Mouse (Mus musculus) left cerebral cortex, adult 8-10 months (tissue): ENCODE data around the gene Zcchc2. TPM values are rescaled to one million over a fixed set of nuclear protein-coding genes. Genes with fewer than 3 reads are reported as not detected.

ENCODE experiments used
- DNase-seq, 2 experiments: peaks; one replicate each; pipeline ENCODE4 v3.0.0; 2022; ENCODE audit warnings: low spot score in 2 of 2
- total RNA-seq, 4 experiments: library from RNA; stranded (reverse); gene quantifications; 2 replicates each; pipeline ENCODE4 v1.2.4; 2022

Gene Zcchc2
- total RNA-seq, 4 experiments from 2014 or later, result 20.5 to 26.4 (median 22.2) TPM

DNA sequence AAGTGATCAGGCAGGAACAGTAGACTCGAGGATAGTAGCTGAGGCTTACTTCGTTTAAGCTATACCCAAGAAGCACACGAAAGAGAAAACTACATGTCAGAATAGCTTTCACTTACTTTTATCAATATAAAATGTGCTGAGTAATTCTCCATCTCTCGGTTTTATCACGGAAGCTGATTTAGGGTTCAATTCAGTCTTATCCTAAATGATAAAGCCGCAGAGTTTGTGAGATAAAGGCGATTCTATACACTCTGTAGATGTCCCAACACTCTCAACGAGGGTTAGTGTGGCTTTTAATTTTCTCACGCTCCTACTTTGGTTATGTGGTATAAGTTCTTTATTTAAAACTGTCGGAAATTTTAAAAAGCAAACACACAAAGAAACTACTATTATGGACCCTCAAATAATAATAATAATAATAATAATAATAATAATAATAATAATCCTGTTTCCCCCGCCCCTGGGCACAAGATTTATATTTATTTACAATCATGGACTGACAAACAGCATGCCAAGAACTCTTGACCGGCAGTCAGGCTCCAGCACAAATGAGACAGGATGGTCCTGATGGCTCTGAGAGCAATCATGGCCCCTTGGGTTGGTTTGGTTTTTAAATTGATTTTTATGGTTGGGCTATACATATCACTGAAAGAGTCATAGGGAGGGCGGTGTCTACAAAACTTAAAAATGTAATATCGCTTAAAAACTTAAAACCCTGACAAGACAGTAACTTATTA lies 1.1 kb upstream of the Zcchc2 start:
- no peak for DNase-seq

DNA sequence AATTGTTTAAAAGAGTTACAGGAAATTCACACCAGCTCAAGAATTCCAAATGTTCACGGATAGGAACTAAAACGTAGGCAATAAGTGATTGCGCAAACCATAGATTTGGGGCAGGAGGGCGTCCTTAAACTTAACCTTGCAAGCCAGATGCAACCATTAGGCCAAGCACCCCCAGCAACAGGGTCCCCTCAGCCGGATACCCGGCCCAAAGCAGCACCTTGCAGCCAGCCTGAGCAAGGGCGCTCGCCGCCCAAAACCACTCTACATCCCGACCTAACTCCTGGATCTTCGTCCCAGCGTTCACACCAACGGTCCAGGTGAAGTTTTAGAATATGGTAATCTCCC lies 594 bp upstream of the Zcchc2 start:
- DNase-seq, result no peak

DNA sequence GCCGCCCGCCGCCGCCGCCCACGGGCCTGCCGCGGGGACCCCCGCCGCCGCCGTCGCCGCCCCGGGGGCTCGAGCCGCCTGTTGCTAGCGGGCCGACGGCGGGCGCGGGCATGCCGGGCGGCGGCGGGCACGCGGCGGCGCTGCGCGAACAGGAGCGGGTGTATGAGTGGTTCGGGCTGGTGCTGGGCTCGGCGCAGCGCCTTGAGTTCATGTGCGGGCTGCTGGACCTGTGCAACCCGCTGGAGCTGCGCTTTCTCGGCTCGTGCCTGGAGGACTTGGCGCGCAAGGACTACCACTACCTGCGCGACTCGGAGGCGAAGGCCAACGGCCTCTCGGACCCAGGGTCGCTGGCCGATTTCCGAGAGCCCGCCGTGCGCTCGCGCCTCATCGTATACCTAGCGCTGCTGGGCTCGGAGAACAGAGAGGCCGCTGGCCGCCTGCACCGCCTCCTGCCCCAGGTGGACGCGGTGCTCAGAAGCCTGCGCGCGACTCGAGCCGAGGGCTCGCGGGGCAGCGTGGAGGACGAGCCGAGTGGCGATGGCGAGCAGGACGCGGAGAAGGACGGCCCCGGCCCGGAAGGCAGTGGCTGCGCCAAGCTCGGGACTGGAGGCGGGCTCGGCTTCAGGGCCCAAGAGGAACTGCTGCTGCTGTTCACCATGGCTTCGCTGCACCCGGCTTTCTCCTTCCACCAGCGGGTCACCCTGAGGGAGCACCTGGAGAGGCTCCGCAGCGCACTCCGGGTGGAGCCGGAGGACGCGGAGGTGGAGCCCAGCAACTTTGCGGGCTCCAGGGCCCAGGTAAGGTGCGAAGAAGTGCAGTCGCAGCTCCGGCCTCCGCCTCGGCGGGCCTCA lies 930 bp downstream of the Zcchc2 start:
- DNase-seq, result peak; percentile 42 to 57

GRCm38 (mm10) chr1:105991931-105992837 lies 2.0 kb downstream of the Zcchc2 start:
- DNase-seq, result no peak

- DNase-seq, result no peak
These were observed 3.0 kb downstream of the Zcchc2 start for GRCm38 (mm10) chr1:105993196-105993595.

- peak; percentile 68 to 80 for DNase-seq
These were observed 3.5 kb downstream of the Zcchc2 start for GRCm38 (mm10) chr1:105993601-105994209.

GRCm38 (mm10) chr1:105995966-105996365 lies 5.8 kb downstream of the Zcchc2 start:
- no peak for DNase-seq

GRCm38 (mm10) chr1:105997282-105997681 lies 7.1 kb downstream of the Zcchc2 start:
- no peak for DNase-seq

DNA sequence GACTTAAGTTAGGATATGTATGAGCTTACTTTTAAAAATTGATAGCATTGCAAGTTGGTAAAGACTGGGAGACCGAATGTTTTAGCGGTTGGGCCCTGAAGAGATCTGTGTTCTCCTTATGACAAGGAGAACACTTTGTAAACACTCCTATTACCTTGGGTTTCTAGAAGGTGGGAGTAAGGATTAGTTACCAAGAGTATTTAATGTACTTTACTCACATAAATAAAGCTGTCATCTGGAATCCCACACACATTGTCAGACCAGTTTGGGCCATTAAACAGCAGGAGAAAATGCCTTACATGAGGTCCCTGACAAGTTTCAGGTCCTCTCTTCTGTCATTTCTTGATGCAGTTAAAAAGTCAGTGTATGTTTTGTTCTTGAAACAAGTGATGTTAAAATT lies 9.6 kb downstream of the Zcchc2 start:
- DNase-seq, result no peak

GRCm38 (mm10) chr1:106007581-106007980 lies 17.4 kb downstream of the Zcchc2 start:
- DNase-seq, result no peak

DNA sequence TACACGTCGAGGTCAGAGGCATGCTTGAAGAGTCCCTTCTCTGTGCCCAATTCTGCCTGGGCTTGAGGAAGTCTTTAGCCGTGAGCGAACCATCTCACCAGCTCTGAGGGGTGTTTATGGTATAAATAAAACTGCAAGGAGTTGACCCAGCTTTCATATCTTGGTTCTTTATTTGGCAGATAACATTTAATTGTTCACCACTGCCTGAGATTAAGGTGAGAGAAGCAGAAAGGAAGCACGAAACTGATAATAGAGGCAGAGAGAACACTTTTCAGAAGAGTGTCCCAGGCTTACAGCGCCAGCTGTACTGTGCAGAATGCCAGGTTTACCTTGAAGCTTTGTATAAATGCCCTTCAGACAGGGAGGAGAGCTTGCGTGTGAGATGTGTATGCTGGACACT lies 20.9 kb downstream of the Zcchc2 start:
- DNase-seq, result no peak

GRCm38 (mm10) chr1:106013759-106014158 lies 23.6 kb downstream of the Zcchc2 start:
- DNase-seq, result no peak

DNA sequence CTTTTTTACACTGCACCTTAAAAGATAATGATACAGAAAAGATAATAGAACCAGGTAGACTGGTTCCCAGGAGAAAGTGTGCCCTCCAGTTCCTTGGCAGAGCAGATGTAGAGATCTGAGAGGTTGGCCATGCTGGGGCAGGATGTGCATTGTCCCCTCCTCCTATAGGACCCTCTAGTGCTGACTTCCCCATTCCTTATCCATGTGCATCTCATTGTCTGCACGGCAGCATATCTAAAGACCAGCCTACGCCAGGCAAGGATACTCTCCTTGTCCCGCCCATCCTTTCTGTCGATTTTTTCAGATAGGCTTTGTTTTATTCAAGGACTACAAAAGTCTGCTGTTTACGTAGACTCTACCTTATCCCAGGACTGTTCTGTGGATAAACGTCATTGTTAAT lies 26.1 kb downstream of the Zcchc2 start:
- DNase-seq, result no peak

GRCm38 (mm10) chr1:106019854-106020253 lies 29.6 kb downstream of the Zcchc2 start:
- no peak for DNase-seq

DNA sequence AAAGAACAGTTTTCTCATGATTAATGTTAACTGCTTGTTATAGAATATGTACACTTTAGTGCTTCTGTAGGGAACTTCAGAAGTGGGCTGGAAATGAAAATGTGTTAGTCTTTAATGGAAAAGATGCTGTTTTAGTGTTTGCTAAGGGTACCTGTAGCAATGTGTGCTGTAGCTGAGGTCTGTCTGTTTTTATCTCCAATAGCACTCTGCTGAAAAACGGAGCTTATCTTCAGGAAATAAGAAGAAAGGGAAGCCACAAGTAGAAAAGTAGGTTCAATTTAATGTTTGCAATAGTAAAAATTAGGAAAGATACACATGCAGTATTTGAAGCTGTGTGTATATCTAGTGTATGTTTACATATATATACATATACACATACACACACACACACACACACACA lies 32.8 kb downstream of the Zcchc2 start:
- DNase-seq, result no peak

- DNase-seq, result no peak
These were observed 34.0 kb downstream of the Zcchc2 start for GRCm38 (mm10) chr1:106024254-106024653.

DNA sequence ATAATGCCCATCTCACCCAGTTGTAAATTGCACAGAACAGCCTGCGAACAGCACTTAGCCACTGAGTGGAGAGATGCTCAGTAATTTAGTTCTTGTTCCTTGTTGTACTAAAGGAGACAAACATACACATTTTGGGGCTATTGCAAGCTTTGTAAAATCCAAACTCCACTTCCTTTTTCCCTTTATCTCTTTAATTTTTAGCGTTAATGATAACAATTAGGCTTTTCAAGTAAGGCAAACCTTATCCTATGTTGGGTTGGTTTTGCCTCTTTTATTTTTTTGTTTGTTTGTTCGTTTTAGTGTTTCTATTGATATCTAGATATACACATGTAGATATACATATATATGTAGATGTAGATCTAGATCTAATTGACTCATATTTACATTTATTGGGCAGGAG lies 34.6 kb downstream of the Zcchc2 start:
- DNase-seq, result no peak

GRCm38 (mm10) chr1:106029769-106030168 lies 39.6 kb downstream of the Zcchc2 start:
- DNase-seq, result no peak

DNA sequence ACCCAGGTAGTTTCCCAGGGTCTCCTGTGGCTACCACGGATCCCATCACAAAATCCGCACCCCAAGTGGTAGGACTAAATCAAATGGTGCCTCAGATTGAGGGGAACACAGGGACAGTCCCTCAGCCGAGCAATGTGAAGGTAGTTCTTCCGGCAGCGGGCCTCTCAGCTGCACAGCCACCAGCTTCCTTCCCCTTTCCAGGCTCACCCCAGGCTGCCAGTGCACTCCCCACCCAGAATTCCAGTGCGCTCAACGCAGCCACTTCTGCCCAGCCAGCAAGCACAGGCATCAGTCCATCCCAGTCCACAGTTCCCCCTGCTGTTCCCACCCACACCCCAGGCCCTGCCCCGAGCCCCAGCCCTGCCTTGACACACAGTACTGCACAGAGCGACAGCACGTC lies 40.1 kb downstream of the Zcchc2 start:
- no peak for DNase-seq

- DNase-seq, result no peak
These were observed 40.7 kb downstream of the Zcchc2 start for GRCm38 (mm10) chr1:106030886-106031285.

GRCm38 (mm10) chr1:106031908-106032307 lies 41.7 kb downstream of the Zcchc2 start:
- DNase-seq, result no peak
